Mouse (Mus musculus) ovary, postnatal 10 days (tissue): ENCODE measurements around the gene St6galnac5.

Source experiments
- DNase-seq: peaks from one replicate; pipeline ENCODE4 v3.0.0; 2022; ENCODE audit warnings: low spot score

The St6galnac5 gene

DNA sequence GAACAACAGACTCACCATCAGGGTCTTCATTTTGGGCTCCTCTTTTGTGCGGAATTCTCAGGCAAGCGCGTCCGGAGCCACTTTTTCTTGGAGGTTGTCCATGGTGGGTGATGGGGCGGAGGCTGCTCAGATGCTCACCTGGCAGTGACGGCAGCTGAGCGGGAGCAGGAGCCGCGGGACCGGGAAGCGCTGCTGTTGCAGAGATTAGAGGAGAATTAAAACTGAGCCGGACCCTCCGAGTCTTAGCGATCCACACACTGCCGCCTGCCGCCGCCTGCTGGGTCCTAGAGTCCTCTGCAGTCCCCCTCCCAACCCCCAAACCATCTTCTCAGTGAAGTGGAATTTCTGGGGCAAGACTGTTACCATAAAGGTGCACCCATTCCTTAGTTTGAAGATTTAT lies at the start of gene St6galnac5:
St6galnac5 (minus strand) TSS at position 259 of the 400 bp plus-strand sequence.
- DNase-seq = no peak

DNA sequence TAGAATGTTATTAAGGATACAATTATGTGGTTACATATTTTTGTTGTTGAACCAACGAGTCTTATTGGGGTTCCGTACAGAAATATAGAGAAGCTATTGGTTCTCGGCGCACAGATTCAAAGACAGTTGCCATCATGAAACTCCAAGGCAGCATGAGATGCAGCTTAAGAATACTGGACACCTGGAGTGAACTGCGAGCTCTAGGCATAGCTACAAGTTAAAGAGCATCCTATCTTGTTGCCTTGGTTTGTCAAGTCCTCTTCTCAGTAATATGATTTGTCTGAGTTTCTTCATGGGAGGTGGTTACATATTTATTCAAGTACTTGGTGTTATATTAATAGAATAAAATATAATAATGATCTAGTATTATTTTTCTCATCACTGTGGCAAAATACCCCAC lies 48.7 kb upstream of the St6galnac5 start:
- DNase-seq = no peak

DNA sequence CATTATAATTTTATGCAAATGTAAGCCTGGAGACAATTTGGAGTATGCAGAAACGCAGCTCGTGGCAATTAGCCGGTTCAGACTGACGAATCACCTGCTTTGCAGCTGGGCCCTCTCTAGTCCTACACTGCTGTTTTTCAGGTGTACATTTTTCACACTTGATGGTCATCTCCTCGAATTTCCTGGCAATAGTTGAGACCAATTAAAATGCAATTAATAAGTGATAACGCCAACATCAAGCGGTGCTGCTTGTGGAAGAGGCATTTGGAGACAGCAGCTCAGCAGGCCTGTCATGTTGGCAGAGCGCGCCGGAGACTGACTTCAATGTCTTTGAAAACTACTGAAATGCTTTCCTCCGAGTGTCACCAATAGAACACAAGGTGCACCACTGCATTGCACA lies 42.0 kb upstream of the St6galnac5 start:
- no peak for DNase-seq

DNA sequence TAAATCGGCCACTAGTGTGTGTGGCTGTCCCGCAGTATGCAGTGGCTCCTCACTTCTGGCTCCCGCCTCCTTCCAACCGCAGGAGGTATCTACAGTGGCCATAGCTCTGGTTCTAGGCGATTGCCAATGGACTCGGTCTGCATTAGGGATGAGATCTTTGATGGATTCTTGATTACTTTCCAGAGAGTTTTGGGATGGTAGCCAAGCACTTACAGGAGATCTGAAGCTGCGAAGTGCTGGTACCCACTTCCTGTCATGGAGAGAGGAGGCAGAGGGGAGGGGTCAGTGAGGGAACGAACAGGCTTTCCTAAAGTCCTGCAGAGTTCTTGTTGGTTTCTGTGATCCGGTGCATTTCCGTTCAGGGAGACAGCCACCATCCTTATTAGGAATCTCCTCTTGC lies 36.0 kb upstream of the St6galnac5 start:
- DNase-seq = no peak

DNA sequence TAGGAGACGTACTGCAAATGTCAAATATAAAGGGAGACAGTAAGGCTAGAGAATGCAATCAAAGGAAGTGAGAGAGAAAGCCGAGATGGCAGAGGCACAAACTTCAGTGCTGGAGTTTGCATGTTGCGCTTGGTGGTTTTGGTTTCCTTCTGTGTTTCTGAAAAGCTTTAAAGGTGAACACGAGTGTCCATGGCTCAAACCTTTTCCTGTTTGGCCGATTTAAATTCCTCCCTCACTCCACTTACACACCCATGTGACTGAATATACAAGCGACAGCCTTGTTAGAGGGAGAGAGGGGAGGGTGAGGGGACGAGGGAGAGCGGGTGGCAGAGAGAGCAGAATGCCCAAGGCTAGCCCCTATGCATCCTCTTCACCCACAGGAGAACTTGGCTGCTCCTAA lies 34.3 kb upstream of the St6galnac5 start:
- no peak for DNase-seq

DNA sequence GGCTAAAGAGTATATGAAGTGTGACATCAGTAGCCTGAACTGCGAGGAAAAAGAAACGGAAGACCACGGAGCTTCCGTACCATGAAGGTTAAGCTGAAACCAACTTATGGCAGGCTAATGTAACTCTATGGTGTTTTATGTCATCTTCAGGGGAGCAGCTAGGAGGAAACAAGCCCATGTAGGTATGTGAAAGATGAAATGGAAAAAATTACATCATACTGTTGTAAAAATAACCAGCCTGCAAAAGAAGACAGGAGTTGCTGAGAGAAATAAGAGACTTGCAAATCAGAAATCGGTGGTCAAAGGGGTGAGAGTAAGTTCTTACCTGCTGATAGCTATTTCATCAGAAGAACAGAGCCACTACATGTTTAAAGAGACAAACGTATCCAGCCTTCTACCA lies 24.8 kb upstream of the St6galnac5 start:
- no peak for DNase-seq

DNA sequence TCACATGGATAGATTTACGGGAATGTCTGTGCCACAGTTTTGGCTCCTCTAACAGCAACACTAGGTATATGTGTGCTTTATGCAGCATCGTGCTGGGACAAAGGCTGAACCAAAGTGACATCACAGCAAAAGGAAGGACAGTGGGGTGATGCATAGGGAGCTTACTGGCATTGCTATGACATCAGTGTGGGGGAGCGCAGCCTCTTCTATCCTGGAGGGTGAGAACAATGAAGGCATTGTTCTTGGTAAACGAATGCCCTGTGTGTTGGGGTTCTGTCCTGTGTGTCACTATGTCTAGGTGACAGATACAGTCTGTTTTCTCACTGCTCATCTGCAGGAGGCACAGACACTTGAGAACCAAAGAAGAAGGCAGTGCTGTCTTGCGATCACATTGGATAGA lies 16.9 kb upstream of the St6galnac5 start:
- no peak for DNase-seq

DNA sequence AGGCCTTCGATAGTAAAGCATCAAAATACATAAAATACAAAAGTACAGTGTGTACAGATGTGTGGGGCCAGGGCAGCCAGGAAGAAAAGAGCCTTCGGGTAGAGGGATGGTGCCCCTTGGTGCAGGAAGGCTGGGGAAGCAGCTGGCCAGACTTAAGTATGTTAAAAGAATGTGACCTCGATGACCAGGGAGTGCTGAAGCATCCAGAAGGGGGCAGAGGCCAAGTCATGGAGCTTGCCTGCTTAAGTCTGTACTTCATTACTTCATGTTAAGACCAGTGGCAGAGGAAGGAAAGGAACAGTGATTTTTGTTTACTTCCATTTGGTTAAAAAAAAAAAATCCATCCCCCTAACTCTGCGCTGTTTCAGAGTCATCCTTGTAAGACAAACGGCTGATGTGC lies 16.1 kb upstream of the St6galnac5 start:
- no peak for DNase-seq

DNA sequence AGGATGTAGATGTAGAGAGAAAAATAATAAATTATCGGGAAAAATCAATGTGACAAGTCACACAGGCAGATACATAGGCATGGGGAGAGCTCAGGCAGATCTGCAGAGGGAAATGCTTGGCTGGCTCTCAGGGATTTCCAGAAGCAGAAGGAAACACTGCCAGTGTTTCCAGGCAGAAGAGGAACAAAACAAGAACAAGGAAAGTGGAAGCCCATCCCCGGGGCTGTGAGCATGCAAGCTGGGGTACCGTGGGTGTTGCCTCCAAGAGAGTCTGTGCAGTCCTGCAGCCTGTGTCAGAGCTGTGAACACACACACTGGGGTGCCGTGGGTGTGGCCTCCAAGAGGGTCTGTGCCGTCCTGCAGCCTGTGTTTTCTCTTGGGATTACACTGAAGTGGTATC lies 11.6 kb upstream of the St6galnac5 start:
- DNase-seq = no peak

DNA sequence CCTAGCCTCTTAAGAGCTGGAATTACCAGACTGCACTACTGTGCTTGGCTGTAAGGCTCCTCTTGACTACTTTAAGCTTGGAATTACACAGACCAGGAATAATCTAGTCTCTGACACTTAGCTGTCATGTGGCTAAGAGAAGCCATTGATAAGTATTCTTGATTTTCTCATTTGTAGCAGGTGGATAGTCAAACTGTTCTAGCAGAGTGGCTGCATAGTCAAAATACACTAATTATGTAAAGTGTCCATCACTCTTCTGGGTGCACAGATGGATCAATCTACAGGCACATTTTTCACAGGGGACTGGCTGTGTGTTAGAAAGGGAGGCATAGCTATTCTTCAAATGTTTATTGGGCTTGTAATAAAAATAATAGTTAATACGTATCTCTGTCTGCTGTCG lies 8.7 kb upstream of the St6galnac5 start:
- DNase-seq = no peak

DNA sequence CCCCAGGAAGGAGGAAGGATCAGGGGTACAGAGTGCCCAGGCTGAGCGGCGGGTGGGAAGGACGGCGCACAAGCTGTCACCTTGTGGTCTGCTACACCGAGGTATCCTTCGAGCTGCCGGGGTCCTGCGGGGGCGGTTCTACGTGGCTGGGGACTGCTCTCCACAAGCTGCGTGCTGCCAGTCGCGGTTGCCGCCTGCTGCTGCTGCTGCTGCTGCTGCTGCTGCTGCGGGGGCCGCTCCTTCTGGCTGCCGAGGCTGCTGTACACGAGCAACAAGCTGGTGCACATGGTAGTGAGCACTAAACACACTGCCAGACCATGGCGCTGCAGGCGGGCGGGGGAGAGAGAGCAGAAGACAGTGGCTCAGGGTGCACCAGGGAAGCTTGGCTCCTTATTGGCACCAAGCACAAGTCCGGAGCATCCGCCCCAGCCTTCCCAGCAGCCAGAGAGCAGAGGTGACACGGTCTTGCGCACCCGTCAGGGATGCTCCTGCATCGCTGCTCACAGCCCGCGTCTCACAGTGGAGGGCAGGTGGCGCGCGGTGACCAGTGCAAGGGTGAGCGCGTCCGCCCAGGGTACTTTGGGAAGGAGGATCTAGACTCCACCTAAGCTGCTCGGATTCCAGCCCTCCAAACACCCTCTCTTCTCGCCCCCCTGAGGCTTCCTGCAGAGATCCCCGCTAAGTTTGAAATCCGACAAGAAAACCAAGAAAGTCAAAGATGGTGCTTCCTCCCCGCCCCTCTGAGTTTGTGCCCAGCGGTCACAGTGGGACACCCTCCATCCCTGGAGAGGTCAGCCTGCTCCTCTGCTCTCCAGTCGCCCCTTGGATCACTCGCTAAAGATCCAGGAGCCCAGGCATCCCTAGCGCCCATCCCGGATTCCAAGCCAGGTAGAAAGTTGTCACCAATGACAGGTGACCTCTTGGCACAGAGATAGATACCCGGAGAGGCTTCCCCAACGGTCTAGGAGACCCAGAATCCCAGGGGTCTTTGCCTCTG lies 770 bp downstream of the St6galnac5 start:
- DNase-seq = no peak

DNA sequence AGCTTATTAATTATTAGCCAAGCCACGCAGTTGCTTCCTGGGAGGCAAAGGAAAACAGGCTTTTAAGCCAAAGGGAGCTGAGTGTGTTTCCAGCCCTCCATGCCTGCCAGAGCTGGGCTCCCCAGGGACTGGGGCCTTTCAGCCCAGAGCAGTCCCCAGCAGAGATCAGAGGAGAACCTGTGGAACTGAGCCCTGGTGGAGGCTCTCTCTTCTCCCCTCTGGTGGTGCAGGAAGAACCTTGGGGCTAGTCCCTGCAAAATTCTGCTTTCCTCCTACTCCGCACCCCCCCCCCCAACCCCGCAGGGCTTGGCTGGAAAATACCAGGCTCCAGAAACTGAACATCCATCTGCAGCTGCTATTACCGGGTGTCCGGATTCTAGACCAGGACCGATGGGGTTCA lies 1.6 kb downstream of the St6galnac5 start:
- no peak for DNase-seq

DNA sequence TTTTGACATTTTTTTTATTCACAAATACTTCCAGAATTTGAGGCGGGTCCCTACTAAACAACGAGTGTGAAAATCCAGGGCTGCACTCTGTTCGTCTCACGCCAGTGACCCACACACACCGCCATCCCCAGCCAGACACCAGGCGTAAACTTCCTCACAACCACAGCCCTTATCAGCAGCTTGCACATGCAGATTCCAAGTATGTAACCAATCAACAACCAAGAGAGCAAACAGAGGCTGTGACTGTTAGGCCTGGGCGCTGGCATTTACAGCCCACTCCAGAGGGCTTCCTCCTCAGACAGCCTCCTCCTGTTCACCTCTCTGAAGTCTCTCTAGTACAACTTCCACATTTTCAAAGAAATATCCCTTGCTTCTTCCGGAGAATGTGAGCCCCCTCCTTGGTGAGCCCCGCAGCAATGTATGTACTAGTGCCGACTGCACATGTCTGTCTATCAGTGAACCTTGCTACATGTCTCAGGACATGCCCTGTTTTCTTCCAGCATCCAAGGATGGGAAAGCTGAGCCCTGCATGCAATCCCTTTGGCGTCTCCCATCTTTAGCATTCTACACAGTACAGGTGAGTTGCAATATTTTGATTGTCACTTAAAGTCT lies 2.5 kb downstream of the St6galnac5 start:
- DNase-seq = no peak

DNA sequence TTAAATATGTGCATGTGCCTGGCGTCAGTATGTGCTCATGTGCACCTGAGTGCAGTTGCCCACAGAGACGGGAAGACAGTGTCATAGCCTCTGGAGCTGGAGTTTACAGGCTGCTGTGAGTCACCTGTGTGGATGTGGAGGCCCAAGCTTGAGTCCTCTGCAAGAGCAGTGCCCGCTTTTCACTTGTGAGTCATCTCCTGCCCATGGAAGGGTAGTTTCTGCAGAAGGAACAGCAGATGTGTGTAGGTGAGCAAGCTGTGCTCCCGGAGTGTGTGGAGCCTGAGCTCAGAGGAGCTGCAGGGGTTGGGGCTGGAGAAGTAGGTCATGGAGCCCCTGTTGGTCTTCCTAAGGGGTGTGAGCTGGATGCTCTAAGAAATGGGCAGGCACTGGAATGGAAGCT lies 10.7 kb downstream of the St6galnac5 start:
- no peak for DNase-seq

DNA sequence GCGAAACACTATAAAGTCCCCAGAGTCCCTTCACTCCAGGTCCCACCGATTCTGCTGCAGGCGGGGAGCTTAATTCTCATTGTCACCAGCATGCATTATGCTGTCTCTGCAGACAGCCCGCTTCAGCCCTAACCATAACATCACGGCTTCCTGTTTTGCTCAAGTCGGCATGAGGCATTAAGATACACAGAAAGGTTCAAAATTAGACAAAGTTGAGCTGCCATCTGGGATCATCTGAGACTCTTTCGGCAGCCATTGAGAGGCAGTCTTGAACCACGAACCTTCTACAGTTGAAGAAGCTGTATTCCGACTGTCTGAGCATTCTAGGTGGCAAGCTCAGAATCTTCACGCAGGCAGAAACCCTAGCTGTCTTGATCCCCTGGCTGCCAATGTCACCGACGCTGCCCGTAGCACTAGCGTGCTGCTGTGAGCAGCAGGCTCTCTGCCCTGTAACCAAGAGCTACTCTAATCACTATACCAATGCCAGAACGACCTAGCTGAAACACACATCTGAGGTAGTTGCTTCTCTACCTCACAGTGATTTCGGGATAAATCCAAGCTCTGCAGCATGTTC lies 12.2 kb downstream of the St6galnac5 start:
- no peak for DNase-seq

DNA sequence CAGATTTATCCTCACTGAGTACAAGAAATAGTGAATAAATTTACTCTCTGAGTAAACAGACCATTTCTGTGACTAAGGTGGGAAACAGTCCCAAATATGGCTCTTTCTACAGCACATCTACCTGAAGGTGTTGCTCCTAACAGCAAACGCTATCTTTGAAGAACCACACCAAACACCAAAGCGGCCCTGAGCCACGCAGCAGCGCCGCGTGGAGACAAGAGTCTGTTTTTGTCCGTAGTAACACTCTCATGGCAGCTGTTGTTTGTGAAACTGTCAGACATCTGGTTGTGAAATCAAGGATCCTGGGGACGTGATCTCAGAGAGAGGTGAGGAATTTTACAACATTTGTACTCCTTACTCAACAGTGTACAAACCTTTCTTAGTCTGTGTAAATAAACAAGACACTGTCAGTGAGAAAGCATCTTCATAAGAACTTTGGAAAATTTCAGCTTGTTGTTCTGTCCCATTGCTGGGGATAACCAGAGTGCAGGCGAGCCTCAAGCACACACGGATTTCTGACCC lies 20.1 kb downstream of the St6galnac5 start:
- DNase-seq = no peak

DNA sequence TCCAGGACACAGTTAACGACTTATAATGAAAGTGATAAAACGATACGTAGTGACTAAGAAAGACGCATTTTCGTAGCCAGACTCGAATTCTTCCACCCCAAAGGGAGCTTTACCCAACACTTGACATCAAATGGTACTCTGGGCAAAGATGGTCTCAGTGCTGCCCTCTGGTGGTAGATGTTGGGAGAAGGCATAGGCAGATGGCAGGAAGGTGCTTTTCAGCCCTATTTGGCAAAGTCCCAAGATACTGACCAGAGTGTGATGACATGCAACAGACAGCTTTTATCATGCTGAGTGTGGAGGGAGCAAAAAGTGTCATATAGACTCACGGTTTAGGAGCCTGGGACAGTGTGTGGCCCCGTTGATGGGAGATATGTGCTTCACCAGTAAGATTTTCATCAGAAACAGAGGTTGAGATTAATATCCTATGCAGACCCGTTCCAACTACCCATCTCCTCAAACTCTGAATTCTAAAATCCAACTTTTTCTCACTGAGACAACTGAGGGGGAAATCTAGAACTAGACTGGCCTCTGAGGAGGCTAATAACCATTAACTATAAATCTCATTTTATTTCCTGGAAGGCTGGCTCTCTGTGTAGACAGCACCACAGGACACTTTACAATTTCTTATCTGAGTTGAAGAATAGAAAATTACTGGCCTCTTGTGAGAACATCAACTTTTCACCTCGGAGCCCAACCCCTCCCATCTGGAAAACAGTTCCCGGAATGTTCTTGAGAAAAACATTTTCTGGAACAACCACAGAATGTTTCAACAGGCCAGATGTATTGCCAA lies 23.5 kb downstream of the St6galnac5 start:
- no peak for DNase-seq

DNA sequence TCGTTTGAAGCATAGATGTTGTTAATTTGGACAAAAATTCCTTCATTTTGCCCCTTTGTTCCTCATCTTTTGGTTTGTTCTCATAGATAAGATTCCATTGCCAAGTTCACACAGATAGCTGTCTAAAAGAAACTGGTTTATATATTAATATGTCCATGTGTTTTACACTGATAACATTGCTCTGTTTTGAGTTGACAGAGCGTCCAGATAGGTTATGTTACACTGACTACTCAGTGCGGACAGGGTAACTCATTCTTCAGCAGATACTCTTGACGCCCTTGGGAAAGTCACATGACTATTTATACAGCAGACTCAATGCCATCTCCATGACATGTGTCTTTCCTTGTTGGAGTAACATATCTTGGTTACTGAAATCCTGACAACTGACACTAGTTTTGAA lies 25.3 kb downstream of the St6galnac5 start:
- DNase-seq = no peak

DNA sequence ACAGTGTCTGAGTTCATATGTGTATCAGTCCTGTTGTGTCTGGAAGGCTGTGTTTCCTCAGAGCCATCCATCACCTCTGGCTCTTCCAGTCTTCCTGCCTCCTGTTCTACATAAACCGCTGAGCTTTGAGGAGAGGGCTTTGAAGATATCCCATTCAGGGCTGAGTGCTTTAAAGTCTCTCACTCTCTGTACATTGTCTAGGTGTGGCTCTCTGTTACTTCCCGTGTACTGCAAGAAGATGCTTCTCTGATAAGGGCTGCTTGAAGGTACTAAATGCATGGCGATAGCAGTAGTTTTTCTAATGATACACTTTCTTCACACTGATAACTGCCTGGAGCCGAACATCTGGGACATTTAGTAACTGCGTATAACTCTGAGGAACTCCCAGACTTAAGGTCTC lies 26.0 kb downstream of the St6galnac5 start:
- DNase-seq = no peak

DNA sequence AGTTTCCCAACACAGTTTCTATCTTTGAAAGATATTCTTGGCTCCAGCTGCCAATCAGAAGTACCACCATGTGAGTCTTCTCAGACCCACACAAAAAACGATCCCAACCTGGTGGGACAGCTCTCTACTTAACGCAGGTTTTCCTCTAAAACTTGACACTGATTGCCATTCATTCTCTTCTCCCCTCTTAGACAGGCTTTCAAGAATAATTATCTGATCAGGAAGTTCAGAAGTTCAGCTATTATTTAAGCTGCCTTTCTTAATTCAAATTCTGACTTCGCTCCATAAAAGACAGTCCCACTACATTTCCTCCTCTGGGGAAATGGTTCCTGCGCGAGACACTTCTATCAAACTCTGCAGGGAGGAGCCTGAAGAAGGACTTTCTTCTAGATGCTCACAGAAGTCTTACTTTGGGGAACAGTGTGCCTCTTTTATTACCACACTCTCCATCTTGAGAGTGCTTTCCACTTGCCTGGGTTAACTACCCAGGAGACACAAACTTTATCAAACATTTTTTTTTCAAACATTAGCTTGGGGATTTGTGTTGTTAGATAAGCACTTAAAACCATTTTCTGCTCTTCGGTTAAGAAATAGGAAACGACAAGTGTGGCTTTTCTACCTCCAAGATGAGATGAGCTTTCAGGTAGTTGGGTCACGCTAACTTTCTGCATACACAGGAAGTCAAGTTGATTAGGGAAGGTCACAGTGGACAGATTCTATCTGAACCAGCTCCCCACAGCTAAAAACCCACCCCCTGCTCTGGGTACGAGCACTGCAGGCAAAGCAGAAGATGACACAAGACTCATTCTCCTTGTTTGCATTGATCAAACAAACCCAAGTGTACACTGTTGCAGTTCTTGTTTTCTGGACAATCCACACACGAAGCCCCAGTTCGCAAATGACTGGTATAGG lies 30.2 kb downstream of the St6galnac5 start:
- no peak for DNase-seq

DNA sequence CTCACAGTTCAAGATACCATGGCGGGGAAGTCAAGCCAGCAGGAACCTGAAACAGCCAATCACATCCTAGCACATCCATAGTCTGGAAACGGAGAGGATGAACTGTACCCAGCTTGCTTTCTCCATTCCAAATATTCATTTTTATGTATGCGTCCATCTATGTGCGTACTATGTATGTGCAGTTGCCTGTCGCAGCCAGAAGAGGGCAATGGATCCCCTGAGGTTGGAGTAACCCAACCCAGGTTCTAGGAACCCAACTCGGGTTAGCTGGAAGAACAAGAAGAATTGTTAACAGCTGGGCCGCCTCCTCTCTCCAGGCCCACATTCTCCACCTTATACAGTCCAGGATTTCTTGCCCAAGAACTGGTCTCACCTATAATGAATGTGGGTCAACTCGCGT lies 31.1 kb downstream of the St6galnac5 start:
- no peak for DNase-seq
